Mouse (Mus musculus) right cerebral cortex, postnatal 14 days (tissue): ENCODE measurements at regions not wholly inside any gene's neighbourhood (a gene's known extent, or its start where the extent isn't known, plus 50 kb on each side); places are given as distances from the start of the nearest gene placed in this dataset.

Experiments used
- DNase-seq: peaks from one replicate; pipeline ENCODE4 v3.0.0; 2022

DNA sequence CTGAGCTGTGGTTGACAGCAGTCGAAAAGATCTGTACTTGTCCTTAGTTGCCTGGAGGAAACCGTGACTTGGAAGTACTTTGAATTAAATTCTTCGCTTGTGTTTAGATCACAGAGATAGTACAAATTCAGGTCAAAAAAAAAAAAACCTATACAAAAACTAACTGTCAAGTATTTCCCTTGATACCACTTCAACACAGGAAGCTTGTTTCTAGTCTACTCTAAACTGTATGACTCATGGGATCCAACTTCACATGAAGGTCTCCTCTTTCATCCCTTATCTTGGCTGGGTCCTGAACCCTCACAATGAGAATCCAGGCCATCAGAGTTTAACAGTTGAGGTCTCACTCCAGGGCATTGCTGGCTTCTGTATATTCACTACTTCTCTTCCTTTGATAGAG, 54.8 kb downstream of the Tmem30b start:
- no peak for DNase-seq

DNA sequence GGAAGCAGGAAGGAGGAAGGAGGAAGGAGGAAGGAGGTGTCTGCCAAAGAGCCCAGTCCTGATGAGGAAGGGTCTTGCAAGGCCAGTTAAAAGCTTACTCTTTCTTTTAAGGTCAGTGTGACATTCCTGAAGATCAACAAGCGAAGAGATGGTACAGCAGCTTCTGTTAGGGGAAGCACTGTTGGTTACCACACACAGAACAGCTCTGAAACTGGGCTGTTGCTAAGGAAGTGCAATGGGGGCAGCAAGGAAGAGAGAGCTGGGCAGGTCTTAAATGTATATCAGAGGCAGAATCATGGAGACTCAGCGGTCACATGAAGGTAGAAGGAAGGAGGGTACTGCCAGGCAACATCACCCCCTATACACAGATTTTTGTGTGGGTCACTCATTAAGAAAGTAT, 63.3 kb downstream of the Tmem30b start:
- no peak for DNase-seq

DNA sequence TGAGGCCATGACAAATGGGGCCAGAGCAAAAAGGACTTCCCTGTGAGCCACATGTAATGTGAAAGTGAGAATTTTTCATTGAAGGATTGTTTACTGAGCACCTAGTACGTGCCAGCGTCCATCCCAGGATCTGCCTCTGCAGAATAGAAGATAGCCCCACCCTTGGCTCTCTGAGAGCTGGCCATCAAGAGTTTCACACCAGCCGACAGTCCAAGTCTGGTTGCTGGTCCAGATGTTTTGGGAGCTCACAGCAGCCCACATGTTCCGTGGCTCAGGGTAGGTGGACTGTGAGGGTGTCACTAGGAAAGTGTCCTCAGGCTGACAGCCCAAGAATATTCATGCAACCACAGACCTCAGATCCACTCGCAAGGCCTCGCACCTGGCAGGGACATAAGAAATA, 63.9 kb downstream of the Tmem30b start:
- no peak for DNase-seq

DNA sequence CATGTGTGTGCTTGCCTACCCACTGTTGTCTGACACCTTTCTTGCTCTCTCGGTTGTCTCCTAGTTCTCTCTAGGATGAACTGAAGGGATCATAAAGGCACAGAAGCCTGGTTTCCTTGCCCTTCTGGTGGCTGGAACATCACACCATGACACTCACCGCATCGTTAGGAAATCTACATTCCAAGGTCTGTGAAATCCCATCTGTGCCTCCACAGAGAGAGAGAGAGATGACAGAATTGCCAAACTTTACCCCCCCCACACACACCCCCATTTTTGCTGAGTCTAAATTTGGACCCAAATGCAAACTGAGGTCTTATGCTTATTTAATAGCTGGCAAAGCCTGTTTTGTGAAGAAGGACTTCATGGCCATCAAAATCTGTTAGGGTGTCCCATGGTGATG, 64.5 kb downstream of the Tmem30b start:
- DNase-seq = no peak

DNA sequence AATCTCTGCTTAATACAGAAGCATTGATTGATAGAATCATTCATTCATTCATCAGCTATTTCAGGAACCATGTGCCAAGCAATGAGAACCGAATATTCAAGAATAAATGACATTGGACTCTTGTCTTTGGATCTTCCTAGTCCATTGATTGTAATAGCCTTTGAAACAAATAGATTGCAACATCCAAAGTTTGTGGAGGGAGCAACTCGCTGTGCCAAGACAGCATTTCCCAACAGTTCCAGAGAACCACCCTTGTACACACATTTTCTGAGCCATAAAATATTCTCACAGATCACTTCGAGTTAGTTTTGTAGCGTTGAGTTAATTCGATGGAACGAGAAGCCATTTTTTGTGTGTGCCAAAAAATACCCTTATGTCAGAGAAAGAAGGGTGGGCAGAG, 65.0 kb downstream of the Tmem30b start:
- DNase-seq = no peak

DNA sequence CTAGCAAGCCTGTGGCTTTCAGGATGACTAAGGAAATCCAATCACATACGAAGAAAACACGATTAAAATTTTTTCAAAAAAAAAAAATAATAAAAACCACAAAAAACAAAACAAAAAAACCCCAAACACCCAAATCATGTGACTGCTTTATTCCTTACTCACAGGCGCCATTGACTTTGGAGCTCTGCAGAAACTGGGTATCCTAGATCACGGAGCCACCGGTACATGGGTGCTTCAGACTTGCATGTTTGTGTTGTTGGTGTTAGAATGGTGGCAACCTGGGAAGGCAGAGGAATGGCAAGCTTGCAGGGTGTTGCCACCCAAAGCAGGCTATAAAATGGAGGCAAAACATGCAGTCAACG, 65.6 kb downstream of the Tmem30b start:
- DNase-seq = no peak

DNA sequence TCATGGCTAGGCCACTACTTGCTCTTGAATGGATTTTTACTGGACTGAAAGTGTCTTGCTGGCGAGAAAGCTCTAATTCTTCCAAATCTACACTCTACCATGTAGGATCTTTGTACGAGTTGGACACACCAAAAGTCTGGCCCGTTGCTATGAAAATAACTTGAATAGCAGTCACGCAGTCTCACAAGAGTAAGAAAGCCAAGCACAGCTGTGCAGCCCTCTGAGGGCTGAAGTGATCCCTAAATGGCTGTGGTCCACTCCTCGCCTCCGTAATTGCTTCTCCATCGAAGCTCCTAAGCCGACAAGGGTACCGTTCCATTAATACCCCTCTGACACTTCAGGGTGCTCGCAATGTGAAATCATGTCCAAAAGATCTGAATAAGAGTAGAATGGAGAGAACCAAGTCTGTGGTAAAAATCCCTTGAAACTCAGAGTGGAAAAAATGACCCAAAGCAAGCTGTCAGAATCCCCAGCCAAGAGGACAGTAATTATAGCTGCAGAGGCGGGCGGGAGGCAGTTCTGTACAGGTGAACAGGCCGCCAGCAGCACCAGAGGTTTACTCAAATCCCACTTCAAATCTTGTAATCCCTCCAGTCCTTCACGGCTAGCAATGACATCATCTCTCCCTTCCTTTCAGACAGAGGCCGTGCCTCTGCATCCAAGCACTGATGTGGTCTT, 66.1 kb downstream of the Tmem30b start:
- DNase-seq = no peak

DNA sequence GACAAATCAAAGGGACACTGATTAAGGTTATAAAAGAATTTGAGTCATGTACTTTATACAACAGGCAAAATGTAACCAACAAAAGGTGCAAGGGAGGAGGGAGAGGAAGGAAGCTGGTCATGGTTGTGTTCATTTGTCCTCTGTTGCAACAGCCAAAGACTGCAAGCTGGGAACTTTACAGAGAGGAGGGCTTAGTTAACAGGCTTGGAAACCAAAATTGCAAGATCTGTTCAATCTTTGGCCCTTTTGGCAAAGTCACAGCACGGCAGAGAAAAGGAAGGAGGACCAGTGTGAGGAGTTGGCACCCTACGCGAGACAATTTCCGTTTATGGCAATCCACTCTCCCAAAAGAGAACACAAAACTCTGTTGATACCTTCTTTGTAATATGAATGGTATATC, 67.6 kb downstream of the Tmem30b start:
- DNase-seq = no peak

DNA sequence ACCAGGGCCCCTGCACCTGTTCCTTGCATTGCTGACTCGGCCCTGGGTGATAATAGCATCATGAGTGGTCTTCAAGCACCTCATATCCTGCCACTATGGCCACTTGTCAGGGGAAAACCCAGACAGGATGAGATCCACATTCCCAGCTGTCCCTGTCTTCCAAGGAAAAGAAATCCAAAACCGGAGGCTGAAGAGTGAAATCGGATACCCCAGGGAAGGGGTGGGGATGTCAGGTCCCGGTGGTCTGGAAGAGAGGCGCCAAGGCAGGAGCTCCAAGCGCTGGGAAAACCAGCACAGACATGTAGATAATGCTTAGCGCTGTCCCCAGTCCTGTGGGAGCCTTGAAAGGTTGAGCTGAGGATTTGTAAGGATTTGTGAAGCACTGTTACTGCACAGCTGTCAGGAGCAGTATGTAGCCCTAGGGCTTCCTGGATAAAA, 69.8 kb downstream of the Tmem30b start:
- no peak for DNase-seq

DNA sequence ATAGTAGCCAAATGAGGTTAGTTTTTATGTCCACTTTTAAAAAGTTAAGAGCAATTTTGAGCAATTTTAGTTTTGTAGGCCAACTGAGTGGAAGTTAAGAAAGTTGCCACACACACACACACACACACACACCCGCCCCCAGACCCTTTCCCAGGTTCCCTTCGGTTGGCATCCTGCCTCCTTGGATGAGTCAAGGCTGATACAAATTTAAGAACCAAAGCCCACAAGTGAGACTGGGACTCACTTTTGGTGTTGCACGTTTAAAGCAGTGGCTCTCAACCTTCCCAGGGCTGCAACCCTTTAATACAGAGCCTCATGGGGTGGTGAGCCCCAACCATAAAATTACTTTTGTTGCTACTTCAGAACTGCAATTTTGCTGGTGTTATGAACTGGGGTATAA, 70.4 kb downstream of the Tmem30b start:
- DNase-seq = peak; percentile 12

DNA sequence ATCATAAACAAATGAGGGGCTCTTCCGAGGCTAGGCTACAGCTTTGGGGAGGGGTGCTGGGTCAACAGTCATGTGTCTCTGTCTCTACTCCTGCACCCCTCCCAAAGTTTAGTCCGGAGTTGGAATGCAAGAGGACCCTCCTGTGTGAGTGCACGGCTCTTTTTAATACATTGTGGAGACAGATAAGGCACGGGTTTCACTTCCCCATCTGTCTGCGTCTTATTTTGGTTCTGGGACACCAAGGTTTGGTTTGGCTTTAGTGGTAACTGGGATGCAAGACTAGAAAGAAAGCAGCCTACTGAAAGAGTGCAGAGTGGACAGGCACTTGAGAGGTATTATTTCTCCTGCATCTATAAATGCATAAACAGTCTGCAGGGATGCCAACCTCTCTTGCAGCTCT, 71.2 kb downstream of the Tmem30b start:
- DNase-seq = no peak

DNA sequence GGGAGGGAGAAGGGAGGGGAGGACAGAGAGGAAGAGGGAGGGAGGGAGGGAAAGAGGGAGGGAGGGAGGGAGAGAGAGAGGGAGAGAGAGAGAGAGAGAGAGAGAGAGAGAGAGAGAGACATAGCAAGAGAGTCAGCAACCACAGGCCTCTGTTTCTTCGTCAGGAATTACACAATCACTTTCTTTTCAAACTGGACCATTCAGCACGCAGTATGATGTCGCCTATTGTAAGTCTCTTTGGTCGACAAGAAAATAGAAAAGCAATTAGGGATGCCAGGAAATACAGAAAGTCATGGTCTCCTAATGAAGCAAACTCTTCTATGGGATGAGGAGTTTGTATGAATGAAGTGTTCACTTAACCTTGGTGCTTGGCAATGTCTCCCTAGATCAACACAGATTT, 73.1 kb downstream of the Tmem30b start:
- DNase-seq = no peak

DNA sequence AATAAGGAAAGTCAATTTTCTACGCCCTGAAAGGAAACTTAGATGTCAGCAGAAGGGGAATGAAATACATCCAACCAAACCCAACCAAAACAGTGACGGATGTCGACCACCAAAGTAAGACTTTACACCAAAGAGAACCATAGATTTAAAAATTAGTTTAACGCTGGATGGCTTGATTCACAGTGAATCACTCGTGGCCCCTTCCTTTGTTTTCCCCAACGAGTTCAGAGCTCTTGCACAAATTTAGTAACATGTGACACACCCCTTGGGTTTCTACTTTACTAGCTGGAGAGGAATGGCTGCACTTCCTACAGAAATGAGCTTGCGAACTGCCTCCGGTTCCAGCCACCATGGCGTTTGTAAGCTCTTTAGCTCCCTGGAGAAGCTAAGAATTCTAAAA, 74.2 kb downstream of the Tmem30b start:
- DNase-seq = no peak

DNA sequence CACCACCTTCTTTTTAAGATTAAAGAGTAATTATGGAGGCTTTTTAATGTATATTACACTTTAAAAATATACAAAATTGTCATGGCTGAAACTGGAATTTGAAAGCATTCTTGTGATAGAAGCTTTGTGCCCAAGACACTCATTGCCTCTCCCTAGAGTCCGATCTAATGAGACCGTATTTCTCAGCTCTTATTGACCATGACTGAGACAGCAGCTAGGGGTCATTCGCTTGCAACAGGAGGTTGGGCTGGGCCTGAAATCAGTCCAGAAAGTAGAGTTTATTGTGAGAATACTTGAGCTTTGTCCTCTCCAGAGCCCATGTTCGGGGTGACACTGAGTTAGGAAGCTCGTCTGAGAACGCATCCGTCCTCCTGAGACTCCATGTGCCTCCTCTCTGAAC, 79.7 kb downstream of the Tmem30b start:
- no peak for DNase-seq

DNA sequence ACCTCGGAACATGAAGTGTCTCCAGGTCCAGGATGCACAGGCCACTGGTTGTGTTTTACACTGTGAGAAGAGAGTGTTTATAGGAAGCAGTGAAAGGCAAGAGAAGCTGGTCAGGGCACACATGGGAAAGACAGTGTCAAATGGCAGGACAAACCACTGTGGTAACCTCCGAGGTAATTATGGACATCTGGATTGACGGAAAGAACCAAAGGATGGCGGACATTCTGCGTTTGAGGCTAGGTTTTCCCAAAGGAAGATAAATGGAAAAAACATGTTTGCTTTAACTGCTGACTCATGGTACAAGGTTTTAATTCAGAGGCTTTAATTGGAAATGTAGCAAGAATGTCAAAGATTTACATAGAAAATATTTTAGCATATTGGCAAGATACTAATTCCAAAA, 80.2 kb downstream of the Tmem30b start:
- no peak for DNase-seq

DNA sequence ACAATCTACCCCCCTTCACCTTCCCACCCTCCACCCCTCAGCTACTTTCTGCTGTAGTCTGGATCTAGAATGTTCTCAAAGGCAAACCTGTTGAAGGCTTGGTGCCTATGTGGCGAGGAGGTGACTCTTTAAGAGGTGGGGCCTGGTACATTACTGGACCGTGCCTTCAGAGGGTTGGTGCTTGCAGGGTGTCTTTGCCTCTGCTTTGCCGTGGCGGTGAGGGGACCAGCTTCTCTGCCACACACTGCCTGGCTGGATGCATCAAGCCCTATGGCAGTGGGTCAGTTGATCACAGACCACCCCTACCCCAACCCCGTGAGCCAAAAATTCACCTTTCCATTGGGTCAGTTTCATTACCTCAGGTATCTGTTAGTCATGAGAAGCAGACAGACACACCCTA, 81.9 kb downstream of the Tmem30b start:
- no peak for DNase-seq

DNA sequence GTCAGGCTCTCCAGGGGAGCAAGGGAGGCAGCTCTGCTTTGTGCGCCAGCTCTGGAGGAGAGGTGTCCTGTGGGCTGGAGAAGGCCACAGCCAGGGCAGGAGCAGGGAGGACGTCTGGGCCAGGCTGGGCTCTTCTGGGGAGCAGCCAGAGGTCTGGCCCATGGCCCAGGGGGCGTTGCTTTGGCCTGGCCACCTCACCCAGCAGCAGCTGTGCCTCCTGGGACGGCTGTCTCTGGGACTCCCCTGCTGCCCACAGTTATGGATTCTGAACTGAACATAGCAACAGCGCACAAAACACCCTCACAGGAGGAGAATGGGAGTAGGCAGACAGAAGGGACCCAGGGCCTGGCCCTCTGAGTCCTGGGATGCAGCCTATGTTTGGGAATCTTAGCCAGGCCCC, 84.1 kb downstream of the Tmem30b start:
- DNase-seq = no peak

DNA sequence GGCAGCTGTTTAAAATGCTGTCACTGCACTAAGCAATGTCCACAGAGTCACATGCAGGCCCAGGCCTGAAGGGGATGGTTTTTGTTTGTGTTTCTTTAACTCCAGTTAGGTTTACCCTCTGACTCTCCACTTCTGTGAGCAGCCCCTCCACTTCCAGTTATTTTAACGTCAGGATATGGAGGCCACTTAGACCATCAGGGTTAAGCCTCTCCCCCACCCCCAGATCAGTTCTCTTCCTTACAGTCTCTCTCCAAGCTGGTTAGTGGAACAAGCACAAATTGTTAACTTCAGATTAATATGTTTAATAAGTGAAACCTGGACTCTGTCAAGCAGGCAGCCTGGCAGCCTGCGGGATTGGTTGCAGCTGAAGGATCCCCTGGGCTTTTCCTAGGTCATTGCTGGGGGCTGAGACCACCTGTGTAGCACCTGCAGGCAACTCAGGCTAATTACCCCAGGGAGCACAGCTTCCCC, 85.9 kb downstream of the Tmem30b start:
- no peak for DNase-seq

DNA sequence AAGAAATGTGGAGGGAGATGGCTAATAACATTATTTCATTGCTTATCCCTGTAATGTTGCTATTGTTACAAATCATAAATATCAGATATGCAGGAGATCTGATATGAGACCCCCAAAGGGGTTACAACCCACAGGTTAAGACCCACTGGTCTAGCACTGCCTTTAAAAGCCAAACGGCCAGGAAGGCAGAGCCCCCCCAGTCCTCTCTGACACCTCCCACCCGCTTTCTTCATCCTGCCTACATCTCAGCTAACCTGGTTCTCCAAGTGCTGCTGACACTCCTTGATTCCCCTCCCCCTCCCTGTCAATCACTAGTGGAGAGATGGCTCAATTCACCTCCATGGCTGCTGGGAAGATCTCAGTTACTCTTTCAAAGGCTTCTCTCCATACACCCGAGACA, 94.9 kb downstream of the Tmem30b start:
- DNase-seq = no peak

DNA sequence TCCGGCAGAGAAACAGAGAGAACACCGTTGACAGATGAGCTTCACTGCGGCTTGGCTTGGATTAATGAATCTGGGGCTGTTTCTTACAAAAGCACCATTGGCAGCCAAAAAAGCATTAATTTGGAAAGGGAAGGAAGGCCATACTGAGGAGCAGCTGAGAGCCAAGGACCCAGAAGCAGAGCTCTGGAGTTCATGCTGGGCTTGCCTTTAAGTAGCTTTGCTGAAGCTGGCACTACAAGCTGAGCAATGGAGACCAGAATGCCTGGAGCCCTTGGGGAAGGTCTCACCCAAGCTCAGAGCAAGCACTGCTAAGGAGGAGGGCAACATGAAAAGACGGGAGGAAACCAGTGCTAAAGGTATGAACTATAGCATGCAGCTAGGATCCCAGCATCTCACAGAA, 95.7 kb downstream of the Tmem30b start:
- no peak for DNase-seq

DNA sequence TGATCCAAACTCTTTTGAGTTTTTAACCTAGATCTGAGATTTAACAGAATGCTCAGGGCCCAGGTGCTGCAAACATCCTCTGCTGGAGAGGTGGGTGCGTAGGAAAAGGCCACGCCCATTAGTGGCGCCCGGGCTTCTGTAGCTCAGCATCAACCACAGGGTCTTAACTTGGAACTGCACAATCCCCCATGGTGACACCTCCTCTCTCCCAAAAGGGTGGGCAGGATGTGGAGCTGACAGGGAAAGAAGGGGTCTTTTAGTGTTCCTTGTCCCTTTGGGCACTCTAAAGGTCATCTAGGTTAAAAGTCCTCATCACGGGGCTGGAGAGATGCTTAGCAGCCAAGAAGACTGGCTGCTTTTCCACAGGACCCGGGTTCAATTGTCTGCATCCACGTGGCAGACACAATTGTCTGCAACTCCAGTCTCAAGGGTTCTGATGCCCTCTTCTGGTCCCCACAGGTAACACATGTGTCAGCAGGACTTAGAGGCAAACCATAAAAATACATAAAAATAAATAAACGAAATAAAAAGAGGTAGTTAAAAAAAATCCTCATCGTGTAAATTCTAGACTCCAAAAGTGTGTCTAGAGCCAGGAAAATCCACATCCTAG, 96.2 kb downstream of the Tmem30b start:
- peak; percentile 29 for DNase-seq

DNA sequence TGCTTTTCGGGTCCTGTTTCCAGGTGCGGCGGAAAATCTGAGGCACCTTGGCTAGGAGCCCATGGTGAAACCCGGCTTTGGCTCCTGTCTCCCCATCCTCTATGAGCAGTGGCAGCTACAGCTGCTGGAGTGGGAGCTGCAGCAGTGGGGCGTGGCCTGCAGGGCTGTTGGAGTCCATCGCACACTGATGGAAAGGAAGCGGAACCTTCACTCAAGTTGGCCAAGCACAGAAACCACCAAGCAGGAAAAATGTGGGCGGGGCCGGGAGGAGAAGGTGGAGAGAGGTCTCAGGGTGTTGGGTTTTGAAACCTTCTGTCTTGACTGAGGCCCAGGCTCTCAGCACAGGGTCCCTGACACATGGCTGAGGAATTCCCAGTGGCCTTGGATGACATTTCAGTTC, 97.1 kb downstream of the Tmem30b start:
- DNase-seq = no peak

DNA sequence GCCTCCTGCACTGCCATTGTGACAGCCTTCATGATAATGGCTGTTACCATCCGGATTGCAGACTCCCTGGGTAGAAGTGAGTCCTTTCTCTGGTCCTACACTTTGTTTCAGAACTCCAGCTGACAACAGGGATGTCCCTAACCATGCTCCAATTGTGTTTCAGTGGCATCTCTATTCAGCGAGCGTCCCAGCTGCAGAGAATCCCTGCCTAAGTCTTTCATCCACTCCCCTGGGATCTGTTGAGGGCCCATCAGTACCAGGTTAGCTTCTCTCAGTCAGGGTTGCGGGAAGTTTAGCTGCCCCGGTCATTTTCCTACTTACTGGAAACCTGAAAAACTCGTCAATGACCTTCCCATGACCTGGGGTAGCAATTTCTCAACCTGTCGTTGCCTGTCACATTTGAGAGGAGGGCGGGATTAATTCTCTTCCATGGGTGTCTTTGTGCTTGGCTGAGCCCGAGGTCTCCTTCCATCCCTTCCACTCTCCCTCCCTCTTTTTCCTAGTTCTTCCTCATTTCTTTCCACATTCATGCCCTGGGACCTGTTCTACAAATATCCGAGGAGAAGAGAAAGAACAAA, 97.7 kb downstream of the Tmem30b start:
- DNase-seq = no peak

DNA sequence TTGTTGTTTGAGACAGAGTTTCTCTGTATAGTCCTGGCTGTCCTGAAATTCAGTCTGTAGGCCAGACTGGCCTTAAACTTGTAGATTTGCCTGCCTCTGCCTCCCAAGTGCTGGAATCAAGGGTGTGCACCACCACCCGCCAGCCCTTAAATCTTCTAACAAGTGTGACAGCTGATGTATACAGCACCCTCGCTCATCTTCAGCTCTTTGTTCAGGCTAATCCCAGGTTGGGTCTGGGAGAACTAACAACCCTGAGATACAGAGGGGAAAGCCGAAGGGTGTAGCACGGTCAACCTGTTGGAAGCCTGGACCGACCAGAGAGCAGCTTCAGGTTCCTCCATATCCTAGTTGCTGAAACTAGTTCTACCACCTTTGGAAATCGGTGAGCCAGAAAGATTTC, 99.0 kb downstream of the Tmem30b start:
- DNase-seq = no peak

DNA sequence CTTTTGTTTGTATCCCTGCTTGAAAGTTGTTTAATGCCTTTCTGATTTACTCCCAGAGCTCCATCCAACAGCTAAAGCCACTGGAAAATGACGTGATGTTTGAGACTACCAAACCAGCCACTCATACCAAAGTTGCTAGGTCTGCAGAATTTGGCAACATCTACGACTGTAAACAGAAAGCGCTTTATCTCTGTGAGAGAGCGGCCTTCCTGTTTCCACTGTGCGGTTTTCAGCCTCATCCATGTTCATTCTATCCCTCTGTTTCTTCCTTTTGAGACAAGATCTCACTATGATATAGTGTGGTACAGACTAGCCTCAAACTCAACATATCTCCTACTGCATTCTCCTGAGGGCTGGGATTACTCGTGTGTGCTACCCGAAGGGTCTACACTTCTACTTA, 100.0 kb downstream of the Tmem30b start:
- DNase-seq = no peak
